Mouse (Mus musculus): ENCODE measurements at regions not wholly inside any gene's neighbourhood (a gene's known extent, or its start where the extent isn't known, plus 50 kb on each side); places are given as distances from the start of the nearest gene placed in this dataset.

GRCm38 (mm10) chr13:52154111-52154843 is 307.8 kb downstream of the Gadd45g start:
- no peak for ATAC-seq (ENCODE audit: low read depth)
- Histone ChIP-seq H3K4me3 (ENCODE audit: low read depth, low read length) (no peak overlapping the region), H3K4me2 (ENCODE audit: low read depth, low read length) (no peak overlapping the region), H3K9ac (ENCODE audit: low read depth, low read length) (no peak overlapping the region), H3K36me3 (ENCODE audit: control insufficient read depth, insufficient read depth, low read length) (no peaks in the 10 kb centered on the region), H3K9me3 (ENCODE audit: control insufficient read depth, low read length) (0 out of 2 replicates have a peak, but pooled peaks cover 4% of the 10 kb centered on the region), H3K27ac (replicated peaks; ENCODE audit: low read depth, low read length) (peak overlapping the region; percentile 15; the same call in 1 of the 2 replicates), H3K27me3 (replicated peaks; ENCODE audit: control insufficient read depth, insufficient read depth, low read length) (no peaks in the 10 kb centered on the region), H3K4me1 (ENCODE audit: control insufficient read depth, insufficient read depth, low read length) (peaks cover 31% of the 10 kb centered on the region)
- WGBS = 65% methylated on average over 5 of the region's 5 CpGs
- no peak for DNase-seq (ENCODE audit: low spot score)

- 55% methylated on average over 14 of the region's 14 CpGs for WGBS
- Histone ChIP-seq H3K9me3 (ENCODE audit: control insufficient read depth, low read length) (0 out of 2 replicates have a peak, but pooled peaks cover 3% of the 10 kb centered on the region), H3K4me1 (ENCODE audit: control insufficient read depth, insufficient read depth, low read length) (peaks cover 31% of the 10 kb centered on the region), H3K27ac (replicated peaks; ENCODE audit: low read depth, low read length) (peak overlapping the region; percentile 15; the same call in 1 of the 2 replicates), H3K27me3 (replicated peaks; ENCODE audit: control insufficient read depth, insufficient read depth, low read length) (no peaks in the 10 kb centered on the region), H3K36me3 (ENCODE audit: control insufficient read depth, insufficient read depth, low read length) (no peaks in the 10 kb centered on the region), H3K9ac (ENCODE audit: low read depth, low read length) (no peak overlapping the region), H3K4me2 (ENCODE audit: low read depth, low read length) (no peak overlapping the region), H3K4me3 (ENCODE audit: low read depth, low read length) (no peak overlapping the region)
- DNase-seq (ENCODE audit: low spot score) (peak; percentile 86), ATAC-seq (ENCODE audit: low read depth) (peak; percentile 75; the same call in 1 of the 2 replicates)
Measured at GRCm38 (mm10) chr13:52154844-52155587, 308.5 kb downstream of the Gadd45g start.

GRCm38 (mm10) chr13:52155588-52156086 is 309.2 kb downstream of the Gadd45g start:
- H3K27ac ChIP-seq (replicated peaks; ENCODE audit: low read depth, low read length) = no peak overlapping the region; the same call in 1 of the 2 replicates
- H3K4me2 ChIP-seq (ENCODE audit: low read depth, low read length) = no peak overlapping the region
- H3K36me3 ChIP-seq (ENCODE audit: control insufficient read depth, insufficient read depth, low read length) = no peaks in the 10 kb centered on the region
- ATAC-seq (ENCODE audit: low read depth) = no peak
- no peaks in the 10 kb centered on the region for H3K9me3 ChIP-seq (ENCODE audit: control insufficient read depth, low read length)
- 53% methylated on average over 8 of the region's 8 CpGs for WGBS
- no peak overlapping the region for H3K9ac ChIP-seq (ENCODE audit: low read depth, low read length)
- DNase-seq (ENCODE audit: low spot score) = peak; percentile 27
- no peaks in the 10 kb centered on the region for H3K27me3 ChIP-seq (replicated peaks; ENCODE audit: control insufficient read depth, insufficient read depth, low read length)
- H3K4me3 ChIP-seq (ENCODE audit: low read depth, low read length) = no peak overlapping the region
- peaks cover 31% of the 10 kb centered on the region for H3K4me1 ChIP-seq (ENCODE audit: control insufficient read depth, insufficient read depth, low read length)

GRCm38 (mm10) chr13:52162676-52163075 is 316.2 kb downstream of the Gadd45g start:
- no peaks in the 10 kb centered on the region for H3K27me3 ChIP-seq (replicated peaks; ENCODE audit: control insufficient read depth, insufficient read depth, low read length)
- H3K9me3 ChIP-seq (ENCODE audit: control insufficient read depth, low read length) = no peaks in the 10 kb centered on the region
- WGBS = 81% methylated on average over 7 of the region's 7 CpGs
- no peak overlapping the region for H3K9ac ChIP-seq (ENCODE audit: low read depth, low read length)
- no peak overlapping the region for H3K27ac ChIP-seq (replicated peaks; ENCODE audit: low read depth, low read length)
- DNase-seq (ENCODE audit: low spot score) = no peak
- H3K4me3 ChIP-seq (ENCODE audit: low read depth, low read length) = no peak overlapping the region
- H3K4me2 ChIP-seq (ENCODE audit: low read depth, low read length) = no peak overlapping the region
- no peaks in the 10 kb centered on the region for H3K4me1 ChIP-seq (ENCODE audit: control insufficient read depth, insufficient read depth, low read length)
- no peaks in the 10 kb centered on the region for H3K36me3 ChIP-seq (ENCODE audit: control insufficient read depth, insufficient read depth, low read length)
- no peak for ATAC-seq (ENCODE audit: low read depth)

- Histone ChIP-seq H3K27ac (replicated peaks; ENCODE audit: low read depth, low read length) (no peak overlapping the region), H3K9me3 (ENCODE audit: control insufficient read depth, low read length) (no peaks in the 10 kb centered on the region), H3K4me1 (ENCODE audit: control insufficient read depth, insufficient read depth, low read length) (no peaks in the 10 kb centered on the region), H3K27me3 (replicated peaks; ENCODE audit: control insufficient read depth, insufficient read depth, low read length) (no peaks in the 10 kb centered on the region), H3K9ac (ENCODE audit: low read depth, low read length) (no peak overlapping the region), H3K4me2 (ENCODE audit: low read depth, low read length) (no peak overlapping the region), H3K36me3 (ENCODE audit: control insufficient read depth, insufficient read depth, low read length) (no peaks in the 10 kb centered on the region), H3K4me3 (ENCODE audit: low read depth, low read length) (no peak overlapping the region)
- DNase-seq (ENCODE audit: low spot score) = no peak
- WGBS = 92% methylated on average over 1 of the region's 1 CpGs
- no peak for ATAC-seq (ENCODE audit: low read depth)
Measured at GRCm38 (mm10) chr13:52165531-52165930, 319.1 kb downstream of the Gadd45g start.

DNA sequence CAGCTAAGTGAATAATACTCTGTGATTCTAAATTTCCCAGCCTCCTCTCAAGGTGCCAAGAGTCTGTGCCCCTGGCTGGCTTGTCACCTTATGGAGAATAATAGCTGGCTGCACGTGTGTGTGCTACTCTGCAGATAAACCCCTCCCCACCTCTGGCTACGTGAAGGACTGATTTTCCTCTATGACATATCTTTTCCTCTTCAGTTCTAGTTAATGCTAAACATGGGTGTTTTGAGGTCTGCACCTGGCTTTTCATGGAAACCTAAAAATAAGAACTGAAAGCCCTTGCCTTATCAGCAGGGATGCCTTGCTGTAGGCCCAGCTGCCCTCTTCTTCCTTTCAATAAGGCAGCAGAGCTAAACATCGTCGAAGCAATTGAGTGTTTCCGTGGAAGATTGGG is 321.5 kb downstream of the Gadd45g start:
- no peak for ATAC-seq (ENCODE audit: low read depth)
- H3K9me3 ChIP-seq (ENCODE audit: control insufficient read depth, low read length) = no peaks in the 10 kb centered on the region
- no peak overlapping the region for H3K4me2 ChIP-seq (ENCODE audit: low read depth, low read length)
- H3K4me1 ChIP-seq (ENCODE audit: control insufficient read depth, insufficient read depth, low read length) = no peaks in the 10 kb centered on the region
- no peak overlapping the region for H3K27ac ChIP-seq (replicated peaks; ENCODE audit: low read depth, low read length)
- H3K36me3 ChIP-seq (ENCODE audit: control insufficient read depth, insufficient read depth, low read length) = no peaks in the 10 kb centered on the region
- DNase-seq (ENCODE audit: low spot score) = no peak
- WGBS = 70% methylated on average over 5 of the region's 5 CpGs
- no peak overlapping the region for H3K9ac ChIP-seq (ENCODE audit: low read depth, low read length)
- H3K4me3 ChIP-seq (ENCODE audit: low read depth, low read length) = no peak overlapping the region
- no peaks in the 10 kb centered on the region for H3K27me3 ChIP-seq (replicated peaks; ENCODE audit: control insufficient read depth, insufficient read depth, low read length)

DNA sequence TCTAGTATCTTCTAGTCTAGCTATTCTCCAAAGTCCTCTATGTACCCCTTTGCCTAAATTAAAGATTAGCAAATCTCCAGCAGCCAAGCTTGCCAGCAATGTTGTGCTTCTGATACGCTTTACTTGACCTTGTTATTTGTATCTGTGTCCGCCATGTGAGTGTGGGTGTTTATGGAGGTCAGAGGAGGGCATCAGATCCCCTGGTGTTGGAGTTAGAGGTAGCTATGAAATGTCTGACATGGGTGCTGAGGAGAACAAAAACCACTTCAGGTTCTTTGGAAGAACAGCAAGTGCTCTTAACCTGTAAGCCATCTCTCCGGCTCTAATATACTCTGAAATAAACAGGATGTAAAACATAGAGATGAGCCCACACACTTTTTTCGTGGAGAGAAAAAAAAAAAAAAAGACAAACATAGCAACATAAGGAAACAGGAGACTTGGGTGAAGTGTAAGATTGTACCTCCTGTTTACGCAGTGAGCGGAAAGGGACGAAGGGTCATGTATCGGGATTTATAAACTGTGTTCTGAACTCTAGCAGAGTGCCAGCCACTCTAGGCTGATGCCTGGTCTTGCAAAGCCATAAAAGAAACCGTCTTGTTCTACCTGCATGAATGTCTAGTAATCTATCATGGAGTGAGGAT is 326.3 kb downstream of the Gadd45g start:
- H3K4me3 ChIP-seq (ENCODE audit: low read depth, low read length) = no peak overlapping the region
- no peaks in the 10 kb centered on the region for H3K27me3 ChIP-seq (replicated peaks; ENCODE audit: control insufficient read depth, insufficient read depth, low read length)
- no peak overlapping the region for H3K9ac ChIP-seq (ENCODE audit: low read depth, low read length)
- no peak overlapping the region for H3K27ac ChIP-seq (replicated peaks; ENCODE audit: low read depth, low read length)
- H3K4me1 ChIP-seq (ENCODE audit: control insufficient read depth, insufficient read depth, low read length) = no peaks in the 10 kb centered on the region
- ATAC-seq (ENCODE audit: low read depth) (no peak), DNase-seq (ENCODE audit: low spot score) (no peak)
- no peak overlapping the region for H3K4me2 ChIP-seq (ENCODE audit: low read depth, low read length)
- H3K36me3 ChIP-seq (ENCODE audit: control insufficient read depth, insufficient read depth, low read length) = no peaks in the 10 kb centered on the region
- 82% methylated on average over 9 of the region's 9 CpGs for WGBS
- H3K9me3 ChIP-seq (ENCODE audit: control insufficient read depth, low read length) = no peaks in the 10 kb centered on the region

- WGBS = 74% methylated on average over 2 of the region's 2 CpGs
- Histone ChIP-seq H3K4me2 (ENCODE audit: low read depth, low read length) (no peak overlapping the region), H3K27me3 (replicated peaks; ENCODE audit: control insufficient read depth, insufficient read depth, low read length) (no peaks in the 10 kb centered on the region), H3K9ac (ENCODE audit: low read depth, low read length) (no peak overlapping the region), H3K9me3 (ENCODE audit: control insufficient read depth, low read length) (no peaks in the 10 kb centered on the region), H3K27ac (replicated peaks; ENCODE audit: low read depth, low read length) (no peak overlapping the region), H3K4me3 (ENCODE audit: low read depth, low read length) (no peak overlapping the region), H3K36me3 (ENCODE audit: control insufficient read depth, insufficient read depth, low read length) (no peaks in the 10 kb centered on the region), H3K4me1 (ENCODE audit: control insufficient read depth, insufficient read depth, low read length) (no peaks in the 10 kb centered on the region)
- peak; percentile 71 for DNase-seq (ENCODE audit: low spot score)
- peak; percentile 70; the same call in 1 of the 2 replicates for ATAC-seq (ENCODE audit: low read depth)
Measured at GRCm38 (mm10) chr13:52175665-52176064, 329.2 kb downstream of the Gadd45g start.

Data from embryonic facial prominence, embryonic 14.5 days (tissue).